Mouse (Mus musculus) spleen, adult 2 months (tissue): ENCODE data around the gene Abl1. TPM values are rescaled to one million over a fixed set of nuclear protein-coding genes. Genes with fewer than 3 reads are reported as not detected.

ENCODE experiments used
- DNase-seq, 2 experiments: peaks; one replicate each; pipeline versions ENCODE4 v3.0.0 to v3.0.0-alpha.2; 2012 to 2021; ENCODE audit warnings: low spot score in 2 of 2, low read depth in 1 of 2
- H3K27ac ChIP-seq: fragments of 200-500 bp; 2 replicates; pipeline ENCODE4 v1.5.1; 2012; ENCODE audit warnings: low read length, inconsistent platforms; ENCODE audit not compliant: insufficient read depth
- H3K27me3 ChIP-seq: fragments of 200-500 bp; 2 replicates; pipeline ENCODE4 v1.6.1; 2012; ENCODE audit warnings: mild to moderate bottlenecking, moderate library complexity, low read length, inconsistent platforms; ENCODE audit not compliant: control insufficient read depth, insufficient read depth
- H3K36me3 ChIP-seq: fragments of 200-500 bp; 2 replicates; pipeline ENCODE4 v1.6.1; 2012; ENCODE audit warnings: mild to moderate bottlenecking, low read length, inconsistent platforms; ENCODE audit not compliant: control insufficient read depth, insufficient read depth
- H3K4me1 ChIP-seq: fragments of 200-500 bp; 2 replicates; pipeline ENCODE4 v1.6.1; 2011; ENCODE audit warnings: inconsistent platforms; ENCODE audit not compliant: control insufficient read depth, insufficient read depth, insufficient read length
- H3K4me3 ChIP-seq: fragments of 200-500 bp; 2 replicates; pipeline ENCODE4 v1.5.1; 2011; ENCODE audit warnings: mild to moderate bottlenecking, inconsistent platforms; ENCODE audit not compliant: insufficient read depth, insufficient read length; ENCODE audit errors: extremely low read depth
- CTCF ChIP-seq: fragments of 200-500 bp; IDR thresholded peaks from 2 replicates; pipeline ENCODE4 v1.5.1; 2011; ENCODE audit warnings: mild to moderate bottlenecking, inconsistent platforms; ENCODE audit not compliant: insufficient read depth, insufficient read length, insufficient replicate concordance; ENCODE audit errors: extremely low read depth
- POLR2A ChIP-seq: fragments of 200-500 bp; IDR thresholded peaks from 2 replicates; pipeline ENCODE4 v1.6.1; 2011; ENCODE audit warnings: low read depth, low read length, inconsistent platforms
- WGBS: fragments of 180-500 bp; shearing (Covaris S2); methylation state at CpG from one replicate; pipeline ENCODE4 v1.1.7; 2018; 5-methylcytosine and 5-hydroxymethylcytosine counted together
- polyA plus RNA-seq: library from polyadenylated mRNA; depleted of rRNA; stranded (reverse); fragments of >200 nt; gene quantifications from 2 replicates; pipeline ENCODE4 v1.2.3, GENCODE M21; 2012

Gene Abl1
- polyA plus RNA-seq, 1 experiment, result 43.4 TPM

DNA sequence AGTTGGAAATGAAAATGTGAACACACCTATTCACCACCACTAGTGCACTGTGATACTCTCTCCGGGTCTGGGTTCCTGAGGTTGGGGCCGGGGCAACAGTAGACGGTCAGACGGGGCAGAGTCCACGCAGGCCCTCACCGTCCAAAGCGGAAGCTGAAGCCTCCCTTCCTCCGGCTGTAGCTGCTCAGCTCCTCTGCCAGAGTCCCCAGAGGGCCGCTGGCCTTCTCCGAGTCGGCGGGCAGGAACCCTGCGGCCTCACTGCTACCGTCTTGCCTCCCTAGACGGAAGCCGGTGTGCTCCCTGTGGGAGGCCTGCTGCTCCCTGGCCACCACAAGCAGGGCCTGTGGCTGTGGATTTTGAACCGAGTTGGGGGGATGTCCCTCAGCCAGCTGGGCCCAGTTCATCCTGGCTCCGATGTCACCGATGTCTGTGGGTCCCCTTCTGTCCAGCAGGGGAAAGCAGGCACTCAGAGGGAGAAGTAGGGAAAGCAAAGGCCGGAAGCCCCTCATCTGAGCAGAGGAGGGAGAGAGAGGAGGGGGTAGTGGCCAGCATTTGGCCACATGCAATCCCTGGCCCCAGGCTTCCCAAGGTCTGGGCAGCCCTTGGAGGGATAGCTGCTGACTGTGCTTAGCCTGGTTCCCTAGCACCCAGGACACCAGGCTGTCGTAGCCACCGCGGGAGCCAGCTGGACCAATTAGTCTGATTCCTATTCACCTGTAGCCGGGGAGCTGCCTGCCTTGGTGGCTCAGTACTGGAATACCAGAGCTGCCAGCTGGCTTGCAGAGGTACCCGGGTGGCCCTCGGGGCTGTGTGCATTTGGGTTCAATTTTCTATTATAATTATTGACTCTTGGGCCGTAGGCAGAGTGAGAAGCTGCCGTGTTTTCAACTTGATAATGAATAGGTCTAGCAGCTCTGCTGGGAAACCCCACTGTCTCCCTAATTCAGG is 120.5 kb downstream of the Abl1 start:
- H3K36me3 ChIP-seq, result peaks cover under 1% of the 10 kb centered on the region
- WGBS, result 70% methylated on average over 28 of the region's 28 CpGs
- TF ChIP-seq POLR2A, result no peak
- TF ChIP-seq CTCF, result no peak
- DNase-seq, result no peak
- no peak overlapping the region for H3K4me3 ChIP-seq
- peaks cover 20% of the 10 kb centered on the region; the same call in 1 of the 2 replicates for H3K4me1 ChIP-seq
- no peak overlapping the region; the same call in 1 of the 2 replicates for H3K27ac ChIP-seq
- no peaks in the 10 kb centered on the region for H3K27me3 ChIP-seq

DNA sequence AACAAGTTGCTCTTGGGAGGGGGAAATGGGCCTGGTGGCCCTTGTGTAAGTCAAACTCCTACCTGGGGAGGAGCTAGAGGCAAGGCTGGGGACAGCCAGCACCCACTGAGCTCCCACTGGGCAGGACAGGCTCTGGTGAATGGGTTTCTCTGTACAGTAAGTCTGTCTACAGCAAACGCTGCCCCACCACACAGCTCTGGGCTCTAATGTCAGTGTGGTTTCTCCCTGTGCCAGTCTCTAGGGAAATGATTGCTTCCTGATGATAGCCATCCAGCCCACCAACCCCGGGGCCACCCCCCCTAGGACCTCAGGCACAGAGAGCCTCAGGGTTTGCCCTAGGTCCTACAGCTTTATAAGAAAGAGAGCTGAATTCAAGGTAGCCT is 121.2 kb downstream of the Abl1 start:
- no peak overlapping the region for H3K4me3 ChIP-seq
- 16% methylated on average over 2 of the region's 2 CpGs for WGBS
- TF ChIP-seq CTCF, result no peak
- TF ChIP-seq POLR2A, result no peak
- no peak for DNase-seq
- H3K27me3 ChIP-seq, result no peaks in the 10 kb centered on the region
- H3K27ac ChIP-seq, result peak overlapping the region; percentile 12; the same call in 1 of the 2 replicates
- peaks cover 20% of the 10 kb centered on the region; the same call in 1 of the 2 replicates for H3K4me1 ChIP-seq
- no peaks in the 10 kb centered on the region for H3K36me3 ChIP-seq

DNA sequence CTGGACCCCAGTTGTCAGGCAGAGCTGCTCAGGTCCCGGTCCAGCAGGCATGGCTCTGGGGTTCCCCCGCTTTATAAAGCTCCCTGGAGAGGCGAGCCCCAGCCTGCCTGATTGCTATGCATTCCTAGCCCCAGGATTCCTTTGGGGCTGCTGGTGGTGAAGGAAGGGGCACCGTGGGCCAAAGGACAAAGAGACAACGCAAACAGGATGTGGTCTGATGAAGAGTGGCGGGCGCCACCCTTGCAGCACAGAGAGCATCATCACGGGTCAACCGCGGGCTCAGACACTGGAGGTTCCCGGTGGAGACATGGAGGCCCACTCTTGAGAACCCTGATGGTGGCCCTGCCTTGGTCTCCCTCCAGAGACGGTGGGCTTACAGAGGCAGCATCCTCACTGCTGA is 122.3 kb downstream of the Abl1 start, which contains the start of gene Qrfp:
TSS of gene Qrfp (minus strand) at position 137 of the 400 bp plus-strand sequence.
- Histone ChIP-seq H3K27ac (peak within 1 kb of the TSS; percentile 55), H3K4me3 (peak within 1 kb of the TSS; percentile 53), H3K4me1 (peaks cover 20% of the 10 kb centered on the region; the same call in 1 of the 2 replicates), H3K36me3 (no peaks in the 10 kb centered on the region), H3K27me3 (no peaks in the 10 kb centered on the region)
- DNase-seq, result peak in 1 of 2 experiments; percentile 34
- TF ChIP-seq POLR2A (no peak), CTCF (no peak)
- 22% methylated on average over 12 of the region's 12 CpGs for WGBS

DNA sequence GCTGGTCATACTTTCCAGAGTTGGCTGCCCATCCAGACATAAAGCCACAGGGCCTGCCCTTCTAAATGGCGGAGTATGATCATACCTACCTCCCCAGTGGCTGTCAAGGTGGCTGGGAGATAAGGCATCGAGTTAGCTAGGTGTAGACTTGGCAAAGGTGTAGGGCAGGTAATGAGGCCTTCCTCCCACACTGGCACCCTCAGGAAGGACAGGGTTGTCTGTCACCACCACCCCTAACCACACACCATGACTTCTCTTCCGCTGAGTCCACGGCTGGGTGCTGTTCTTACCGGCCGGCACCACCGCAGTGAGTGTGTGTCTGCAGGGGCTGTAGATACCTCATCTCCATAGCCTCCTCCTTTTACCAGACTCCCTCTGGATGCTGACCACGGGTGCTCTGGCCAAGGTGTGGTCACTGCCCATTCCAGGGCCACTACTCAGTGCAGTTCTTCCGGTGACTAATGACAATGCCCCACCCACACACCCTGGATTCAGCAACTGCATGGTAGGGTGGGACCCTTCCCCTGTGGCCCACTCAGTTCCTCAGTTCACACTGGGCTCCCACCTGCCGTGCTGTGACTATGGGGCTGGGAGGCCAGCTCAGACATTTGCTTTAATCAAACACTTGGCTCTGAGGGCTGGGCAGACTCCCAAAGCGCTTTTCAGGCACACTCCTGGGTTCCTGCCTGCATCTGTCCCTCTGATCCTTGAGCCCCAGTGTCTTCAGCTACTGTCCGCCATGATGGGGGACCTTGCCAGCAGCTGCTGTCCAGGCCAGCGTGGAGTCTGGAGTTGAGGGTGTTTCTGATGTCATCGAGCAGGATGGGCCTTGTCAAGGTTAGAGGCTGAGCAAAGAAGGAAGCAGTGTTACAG is 123.1 kb downstream of the Abl1 start:
- no peaks in the 10 kb centered on the region for H3K27me3 ChIP-seq
- no peaks in the 10 kb centered on the region for H3K36me3 ChIP-seq
- peak overlapping the region; percentile 55 for H3K27ac ChIP-seq
- no peak overlapping the region for H3K4me3 ChIP-seq
- peaks cover 20% of the 10 kb centered on the region; the same call in 1 of the 2 replicates for H3K4me1 ChIP-seq
- DNase-seq, result peak in 1 of 2 experiments; percentile 56
- no peak for TF ChIP-seq CTCF
- no peak for TF ChIP-seq POLR2A
- 57% methylated on average over 14 of the region's 14 CpGs for WGBS

DNA sequence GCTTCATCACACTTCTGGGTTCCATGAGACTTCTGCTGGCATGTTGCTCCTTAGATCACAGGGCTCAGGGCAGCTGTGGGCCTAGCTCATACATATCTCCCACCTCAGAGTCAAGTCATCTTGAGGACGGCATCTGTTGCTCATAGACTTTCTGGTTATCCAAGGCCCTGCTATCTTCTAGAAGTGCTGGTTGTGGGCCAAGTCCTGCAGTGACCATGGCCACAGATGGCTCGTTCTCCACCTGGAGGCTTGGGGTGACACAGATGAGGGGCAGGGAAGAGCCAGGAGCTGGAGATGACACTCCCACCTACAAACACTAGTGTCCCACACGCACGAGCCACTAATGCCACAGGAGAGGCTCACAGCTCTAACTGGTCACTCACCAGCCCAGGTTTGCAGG is 125.5 kb downstream of the Abl1 start:
- Histone ChIP-seq H3K27me3 (no peaks in the 10 kb centered on the region), H3K4me1 (peaks cover 20% of the 10 kb centered on the region; the same call in 1 of the 2 replicates), H3K4me3 (no peak overlapping the region), H3K36me3 (no peaks in the 10 kb centered on the region), H3K27ac (no peak overlapping the region)
- DNase-seq, result no peak
- TF ChIP-seq POLR2A (no peak), CTCF (no peak)
- 93% methylated on average over 4 of the region's 4 CpGs for WGBS

DNA sequence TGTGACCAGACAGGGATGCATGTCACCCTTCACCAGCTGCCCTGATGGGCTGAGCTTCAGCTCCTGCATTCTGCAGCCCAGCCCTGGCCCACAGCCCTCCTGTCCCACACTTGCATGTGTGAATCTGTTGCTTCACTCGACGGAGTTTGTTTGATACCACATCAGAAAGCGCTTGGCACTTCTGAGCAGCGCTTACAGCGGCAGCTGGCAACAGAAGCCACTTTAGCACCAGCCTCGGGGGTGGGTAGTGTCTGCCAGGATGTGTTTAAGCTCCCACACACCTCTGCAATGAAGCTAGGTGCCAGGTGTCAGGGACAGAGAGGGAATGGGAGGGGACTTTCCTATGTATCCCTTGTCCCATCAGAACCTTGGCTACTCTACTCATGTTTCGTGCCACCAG is 126.5 kb downstream of the Abl1 start:
- 67% methylated on average over 7 of the region's 7 CpGs for WGBS
- peaks cover 20% of the 10 kb centered on the region; the same call in 1 of the 2 replicates for H3K4me1 ChIP-seq
- no peaks in the 10 kb centered on the region for H3K27me3 ChIP-seq
- no peaks in the 10 kb centered on the region for H3K36me3 ChIP-seq
- DNase-seq, result no peak
- no peak overlapping the region for H3K4me3 ChIP-seq
- TF ChIP-seq POLR2A, result no peak
- TF ChIP-seq CTCF, result no peak
- H3K27ac ChIP-seq, result no peak overlapping the region
